Mouse (Mus musculus) embryonic facial prominence, embryonic 15.5 days (tissue): ENCODE data around the gene Bhlhe40. TPM values are rescaled to one million over a fixed set of nuclear protein-coding genes. Genes with fewer than 3 reads are reported as not detected.
A peak's percentile ranks its signal among the peaks of the same experiment; 100 is the strongest.

Experiments used
- ATAC-seq: fragments of 200-750 bp; cut with Nextera tagmentation; 2 replicates; pipeline ENCODE4 v1.8.0; 2017; ENCODE audit warnings: low read depth, moderate TSS enrichment; ENCODE audit not compliant: insufficient number of reproducible peaks, low FRiP score, low TSS enrichment
- H3K27ac ChIP-seq: fragments of 300-500 bp; sonication (generic); replicated peaks from 2 replicates; pipeline ENCODE4 v1.5.1; 2015; ENCODE audit warnings: mild to moderate bottlenecking, inconsistent platforms
- H3K27me3 ChIP-seq: fragments of 300-500 bp; sonication (generic); 2 replicates; pipeline ENCODE4 v1.6.1; 2015; ENCODE audit warnings: inconsistent platforms
- H3K36me3 ChIP-seq: fragments of 300-500 bp; sonication (generic); 2 replicates; pipeline ENCODE4 v1.6.1; 2015; ENCODE audit warnings: mild to moderate bottlenecking, inconsistent platforms
- H3K4me1 ChIP-seq: fragments of 300-500 bp; sonication (generic); 2 replicates; pipeline ENCODE4 v1.6.1; 2015; ENCODE audit warnings: inconsistent platforms
- H3K4me2 ChIP-seq: fragments of 300-500 bp; sonication (generic); replicated peaks from 2 replicates; pipeline ENCODE4 v1.6.1; 2015; ENCODE audit warnings: mild to moderate bottlenecking, inconsistent platforms
- H3K4me3 ChIP-seq: fragments of 300-500 bp; sonication (generic); replicated peaks from 2 replicates; pipeline ENCODE4 v1.5.1; 2015; ENCODE audit warnings: mild to moderate bottlenecking, inconsistent platforms
- H3K9ac ChIP-seq: fragments of 300-500 bp; sonication (generic); 2 replicates; pipeline ENCODE4 v1.6.1; 2015; ENCODE audit warnings: inconsistent platforms
- H3K9me3 ChIP-seq: fragments of 300-500 bp; sonication (generic); replicated peaks from 2 replicates; pipeline ENCODE4 v1.6.1; 2016; ENCODE audit warnings: inconsistent platforms
- WGBS: fragments of 180-500 bp; shearing (Covaris S2); methylation state at CpG from one replicate; pipeline ENCODE4 v1.1.7; 2015; 5-methylcytosine and 5-hydroxymethylcytosine counted together
- polyA plus RNA-seq: library from polyadenylated mRNA; unstranded; fragments of >200 nt; fragmentation: Nextera tagmentation; extraction: Ambion mirVana; gene quantifications from 2 replicates; pipeline ENCODE4 v1.2.1, GENCODE M21; 2015

Gene Bhlhe40
- polyA plus RNA-seq: 23.4 and 27.4 TPM in 2 replicates

- peak within 1 kb of the TSS; percentile 96 for H3K27ac ChIP-seq
- no peaks in the 10 kb centered on the region for H3K9me3 ChIP-seq
- peaks cover 4% of the 10 kb centered on the region; the same call in 1 of the 2 replicates for H3K27me3 ChIP-seq
- WGBS: under 1% methylated on average over 40 of the region's 43 CpGs
- H3K36me3 ChIP-seq: peaks cover 10% of the 10 kb centered on the region; the same call in 1 of the 2 replicates
- H3K4me3 ChIP-seq: peak within 1 kb of the TSS; percentile 58
- peak within 1 kb of the TSS; percentile 51 for H3K9ac ChIP-seq
- peak within 1 kb of the TSS; percentile 95 for H3K4me2 ChIP-seq
- H3K4me1 ChIP-seq: peaks cover 47% of the 10 kb centered on the region
- peak; percentile 89 for ATAC-seq
Measured at GRCm38 (mm10) chr6:108660206-108660877, at the start of gene Bhlhe40. Bhlhe40 (plus strand) TSS chr6:108660629.

- Histone ChIP-seq H3K9me3 (no peaks in the 10 kb centered on the region), H3K9ac (no peak overlapping the region), H3K4me3 (no peak overlapping the region), H3K36me3 (no peaks in the 10 kb centered on the region), H3K27ac (no peak overlapping the region), H3K4me2 (no peak overlapping the region), H3K4me1 (no peaks in the 10 kb centered on the region), H3K27me3 (no peaks in the 10 kb centered on the region)
- no peak for ATAC-seq
- 41% methylated on average over 3 of the region's 3 CpGs for WGBS
Measured at GRCm38 (mm10) chr6:108611663-108612062, 48.8 kb upstream of the Bhlhe40 start.

- H3K4me1 ChIP-seq: no peaks in the 10 kb centered on the region
- no peak overlapping the region for H3K9ac ChIP-seq
- 80% methylated on average over 10 of the region's 10 CpGs for WGBS
- H3K36me3 ChIP-seq: no peaks in the 10 kb centered on the region
- H3K27ac ChIP-seq: no peak overlapping the region
- no peak overlapping the region for H3K4me3 ChIP-seq
- ATAC-seq: no peak
- no peaks in the 10 kb centered on the region for H3K27me3 ChIP-seq
- no peak overlapping the region for H3K4me2 ChIP-seq
- H3K9me3 ChIP-seq: no peaks in the 10 kb centered on the region
Measured at GRCm38 (mm10) chr6:108618025-108618424, 42.4 kb upstream of the Bhlhe40 start.

GRCm38 (mm10) chr6:108623028-108623565 lies 37.3 kb upstream of the Bhlhe40 start:
- 76% methylated on average over 4 of the region's 4 CpGs for WGBS
- H3K9me3 ChIP-seq: no peaks in the 10 kb centered on the region
- H3K36me3 ChIP-seq: no peaks in the 10 kb centered on the region

GRCm38 (mm10) chr6:108624915-108625314 lies 35.5 kb upstream of the Bhlhe40 start:
- Histone ChIP-seq H3K36me3 (no peaks in the 10 kb centered on the region), H3K9ac (no peak overlapping the region), H3K27me3 (no peaks in the 10 kb centered on the region), H3K4me3 (no peak overlapping the region), H3K4me1 (no peaks in the 10 kb centered on the region), H3K27ac (no peak overlapping the region), H3K9me3 (no peaks in the 10 kb centered on the region), H3K4me2 (no peak overlapping the region)
- 81% methylated on average over 4 of the region's 4 CpGs for WGBS
- no peak for ATAC-seq

More at GRCm38 (mm10) chr6:108623028-108623565, 37.3 kb upstream of the Bhlhe40 start:
- Histone ChIP-seq H3K27me3 (no peaks in the 10 kb centered on the region), H3K4me2 (no peak overlapping the region), H3K4me1 (no peaks in the 10 kb centered on the region), H3K27ac (no peak overlapping the region), H3K9ac (no peak overlapping the region), H3K4me3 (no peak overlapping the region)
- ATAC-seq: no peak

GRCm38 (mm10) chr6:108630701-108631100 lies 29.7 kb upstream of the Bhlhe40 start:
- Histone ChIP-seq H3K36me3 (no peaks in the 10 kb centered on the region), H3K9me3 (no peaks in the 10 kb centered on the region), H3K4me3 (no peak overlapping the region), H3K4me1 (no peaks in the 10 kb centered on the region), H3K27me3 (no peaks in the 10 kb centered on the region), H3K4me2 (no peak overlapping the region), H3K9ac (no peak overlapping the region), H3K27ac (no peak overlapping the region)
- no peak for ATAC-seq

GRCm38 (mm10) chr6:108638157-108638833 lies 22.1 kb upstream of the Bhlhe40 start:
- WGBS: 79% methylated on average over 6 of the region's 6 CpGs
- Histone ChIP-seq H3K36me3 (no peaks in the 10 kb centered on the region), H3K9me3 (no peaks in the 10 kb centered on the region), H3K4me1 (no peaks in the 10 kb centered on the region), H3K4me3 (no peak overlapping the region), H3K27ac (no peak overlapping the region), H3K9ac (no peak overlapping the region), H3K27me3 (no peaks in the 10 kb centered on the region), H3K4me2 (no peak overlapping the region)
- ATAC-seq: no peak

GRCm38 (mm10) chr6:108642020-108642419 lies 18.4 kb upstream of the Bhlhe40 start:
- Histone ChIP-seq H3K9ac (no peak overlapping the region), H3K4me3 (no peak overlapping the region), H3K9me3 (no peaks in the 10 kb centered on the region), H3K36me3 (no peaks in the 10 kb centered on the region), H3K27ac (no peak overlapping the region), H3K27me3 (no peaks in the 10 kb centered on the region), H3K4me2 (no peak overlapping the region), H3K4me1 (no peaks in the 10 kb centered on the region)
- WGBS: 78% methylated on average over 7 of the region's 7 CpGs
- no peak for ATAC-seq

GRCm38 (mm10) chr6:108643035-108643434 lies 17.4 kb upstream of the Bhlhe40 start:
- 64% methylated on average over 6 of the region's 6 CpGs for WGBS
- no peak overlapping the region for H3K27ac ChIP-seq

GRCm38 (mm10) chr6:108644311-108644710 lies 16.1 kb upstream of the Bhlhe40 start:
- H3K9ac ChIP-seq: no peak overlapping the region
- WGBS: 60% methylated on average over 5 of the region's 5 CpGs
- H3K27ac ChIP-seq: no peak overlapping the region
- no peaks in the 10 kb centered on the region for H3K4me1 ChIP-seq
- no peaks in the 10 kb centered on the region for H3K27me3 ChIP-seq
- H3K4me3 ChIP-seq: no peak overlapping the region
- H3K36me3 ChIP-seq: no peaks in the 10 kb centered on the region
- no peaks in the 10 kb centered on the region for H3K9me3 ChIP-seq
- ATAC-seq: no peak
- no peak overlapping the region for H3K4me2 ChIP-seq

More at GRCm38 (mm10) chr6:108643035-108643434, 17.4 kb upstream of the Bhlhe40 start:
- no peaks in the 10 kb centered on the region for H3K27me3 ChIP-seq
- no peak for ATAC-seq
- no peaks in the 10 kb centered on the region for H3K4me1 ChIP-seq
- no peak overlapping the region for H3K9ac ChIP-seq
- no peaks in the 10 kb centered on the region for H3K36me3 ChIP-seq
- no peak overlapping the region for H3K4me3 ChIP-seq
- no peaks in the 10 kb centered on the region for H3K9me3 ChIP-seq
- H3K4me2 ChIP-seq: no peak overlapping the region

- ATAC-seq: no peak
- Histone ChIP-seq H3K4me3 (no peak overlapping the region), H3K4me1 (no peaks in the 10 kb centered on the region), H3K4me2 (no peak overlapping the region), H3K9me3 (no peaks in the 10 kb centered on the region), H3K27ac (no peak overlapping the region), H3K27me3 (no peaks in the 10 kb centered on the region), H3K36me3 (no peaks in the 10 kb centered on the region), H3K9ac (no peak overlapping the region)
- WGBS: 65% methylated on average over 3 of the region's 3 CpGs
Measured at GRCm38 (mm10) chr6:108647094-108647493, 13.3 kb upstream of the Bhlhe40 start.
